Mouse (Mus musculus): ENCODE data around the gene Dync1i1.

DNA sequence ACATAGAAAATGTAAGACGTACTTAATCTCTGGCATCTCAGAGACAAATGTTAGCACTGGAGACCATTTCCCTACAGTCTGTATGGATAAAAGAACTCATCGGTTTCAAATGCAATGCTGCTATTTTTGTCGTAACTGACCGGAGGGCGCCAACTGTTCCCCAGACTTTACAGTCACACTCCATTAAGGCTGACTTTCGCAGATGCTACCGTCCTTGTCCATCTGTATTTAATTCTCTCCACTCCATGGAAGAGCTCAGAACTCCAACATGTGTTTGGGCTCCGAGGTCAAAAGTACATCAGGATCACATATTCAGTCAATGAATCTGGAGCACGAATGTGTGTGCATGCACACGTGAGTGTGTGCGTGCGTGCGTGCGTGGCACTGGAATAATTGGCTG is 58.4 kb downstream of the Dync1i1 start:
- TF ChIP-seq CTCF (IDR thresholded peaks at IDR 0.05; ENCODE audit: insufficient read depth, low read length) (no peak), POLR2A (IDR thresholded peaks at IDR 0.05; ENCODE audit: borderline replicate concordance, extremely low read depth, low read depth, low read length) (no peak)

Measured in lung, adult 2 months (tissue).